Mouse (Mus musculus) midbrain, postnatal 0 days (tissue): ENCODE results near the gene Stom. TPM values are rescaled to one million over a fixed set of nuclear protein-coding genes. Genes with fewer than 3 reads are reported as not detected.
A peak's percentile ranks its signal among the peaks of the same experiment; 100 is the strongest.

Experiments used
- ATAC-seq: fragments of 200-750 bp; cut with Nextera tagmentation; 2 replicates; pipeline ENCODE4 v1.8.0; 2017; ENCODE audit warnings: moderate number of reproducible peaks, mild to moderate bottlenecking, moderate TSS enrichment, moderate library complexity; ENCODE audit not compliant: low FRiP score
- DNase-seq: peaks from one replicate; pipeline ENCODE4 v3.0.0-alpha.2; 2015; ENCODE audit warnings: low spot score
- H3K27ac ChIP-seq: fragments of 300-500 bp; sonication (generic); 2 replicates; pipeline ENCODE4 v1.5.1; 2014; ENCODE audit warnings: low read depth, mild to moderate bottlenecking, low read length, mixed read lengths
- H3K27me3 ChIP-seq: fragments of 300-500 bp; sonication (generic); 2 replicates; pipeline ENCODE4 v1.6.1; 2014; ENCODE audit warnings: low read length, control low read depth, mixed read lengths; ENCODE audit not compliant: insufficient read depth
- H3K36me3 ChIP-seq: fragments of 300-500 bp; sonication (generic); 2 replicates; pipeline ENCODE4 v1.6.1; 2014; ENCODE audit warnings: low read length, control low read depth, mixed read lengths; ENCODE audit not compliant: insufficient read depth
- H3K4me1 ChIP-seq: fragments of 300-500 bp; sonication (generic); 2 replicates; pipeline ENCODE4 v1.6.1; 2014; ENCODE audit warnings: mild to moderate bottlenecking, control low read depth, antibody characterized with exemption, low read length, mixed read lengths; ENCODE audit not compliant: insufficient read depth
- H3K4me2 ChIP-seq: fragments of 300-500 bp; sonication (generic); 2 replicates; pipeline ENCODE4 v1.6.1; 2014; ENCODE audit warnings: low read depth, mild to moderate bottlenecking, low read length, mixed read lengths; ENCODE audit not compliant: poor library complexity, severe bottlenecking
- H3K4me3 ChIP-seq: fragments of 300-500 bp; sonication (generic); 2 replicates; pipeline ENCODE4 v1.5.1; 2014; ENCODE audit warnings: low read depth, mild to moderate bottlenecking, low read length, moderate library complexity
- H3K9ac ChIP-seq: fragments of 300-500 bp; sonication (generic); replicated peaks from 2 replicates; pipeline ENCODE4 v1.6.1; 2014; ENCODE audit warnings: mild to moderate bottlenecking, low read length, moderate library complexity, mixed read lengths; ENCODE audit not compliant: poor library complexity, severe bottlenecking
- H3K9me3 ChIP-seq: fragments of 300-500 bp; sonication (generic); 2 replicates; pipeline ENCODE4 v1.6.1; 2016; ENCODE audit warnings: low read length, control low read depth
- CTCF ChIP-seq: IDR thresholded peaks from 2 replicates; pipeline ENCODE4 v1.5.1; 2016; ENCODE audit warnings: antibody characterized with exemption, mild to moderate bottlenecking
- WGBS: fragments of 180-500 bp; shearing (Covaris S2); extraction: QIAGEN DNeasy Blood & Tissue Kit; methylation state at CpG from one replicate; pipeline ENCODE4 v1.1.7; 2014; 5-methylcytosine and 5-hydroxymethylcytosine counted together
- polyA plus RNA-seq: library from polyadenylated mRNA; unstranded; fragments of >200 nt; fragmentation: Nextera tagmentation; extraction: Ambion mirVana; gene quantifications from 2 replicates; pipeline ENCODE4 v1.2.1, GENCODE M21; 2015
- total RNA-seq: library from RNA; depleted of rRNA; stranded (reverse); fragments of >200 nt; gene quantifications from 2 replicates; pipeline ENCODE4 v1.2.3, GENCODE M21; 2014

Stom gene
- total and polyA plus RNA-seq, 2 experiments from 2014 or later: 23.1 to 24.9 TPM

DNA sequence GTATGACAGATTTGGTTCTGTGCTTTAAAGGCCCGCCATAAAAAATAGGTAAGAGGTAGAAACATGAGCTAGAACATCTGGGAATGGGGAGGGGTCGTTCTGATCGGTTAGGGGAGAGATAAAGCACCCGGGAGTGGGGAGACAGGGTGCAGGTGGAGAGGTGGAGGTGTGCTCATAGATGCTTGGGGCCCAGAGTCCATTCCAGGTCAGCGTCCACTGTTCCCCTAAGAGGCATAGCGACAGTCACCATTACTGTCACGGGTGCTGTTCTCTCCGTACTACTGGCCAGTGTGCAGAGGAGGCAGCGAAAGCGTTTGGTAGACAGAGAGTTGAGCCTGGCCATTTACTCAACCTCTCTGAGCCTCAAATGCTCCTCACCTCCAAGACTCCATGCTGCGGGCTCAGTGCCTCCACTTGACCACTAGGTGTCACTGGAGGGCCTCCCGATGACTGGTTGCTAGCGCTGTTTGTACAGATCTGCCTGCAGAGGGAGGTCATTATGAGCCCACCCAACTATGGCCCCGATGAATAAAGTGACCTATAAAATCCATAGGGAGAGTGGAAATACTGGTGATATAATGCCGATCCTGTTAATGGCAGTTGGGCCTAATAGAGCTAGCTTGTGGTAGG lies 39.0 kb downstream of the Stom start:
- no peak overlapping the region for H3K4me3 ChIP-seq
- peak; percentile 89 for DNase-seq
- H3K36me3 ChIP-seq: no peaks in the 10 kb centered on the region
- no peak overlapping the region for H3K4me2 ChIP-seq
- H3K27ac ChIP-seq: no peak overlapping the region
- H3K27me3 ChIP-seq: no peaks in the 10 kb centered on the region
- ATAC-seq: peak; percentile 70
- H3K9ac ChIP-seq: no peak overlapping the region
- H3K9me3 ChIP-seq: no peaks in the 10 kb centered on the region
- H3K4me1 ChIP-seq: no peaks in the 10 kb centered on the region
- TF ChIP-seq CTCF: peak; percentile 100
- 27% methylated on average over 15 of the region's 15 CpGs for WGBS

DNA sequence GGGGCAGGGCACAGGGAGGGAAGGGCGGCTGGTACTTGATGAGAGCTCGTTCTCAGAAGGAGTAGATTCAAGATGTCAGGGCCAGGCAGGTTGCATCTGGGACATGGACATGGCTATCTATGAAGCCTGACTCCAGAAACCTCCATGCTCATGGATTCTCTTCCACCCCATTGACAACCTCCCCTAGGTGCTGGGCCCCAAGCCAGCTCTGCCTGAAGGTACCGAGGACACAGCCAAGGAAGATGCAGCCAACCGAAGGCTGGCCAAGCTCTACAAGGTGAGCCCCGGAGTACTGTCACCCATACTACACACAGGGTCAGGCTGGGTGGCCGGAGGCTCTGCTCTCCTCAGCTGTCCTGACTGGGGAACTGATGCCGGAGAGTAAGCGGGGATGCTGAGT lies 43.5 kb downstream of the Stom start:
- whole genome bisulfite sequencing: 94% methylated on average over 8 of the region's 8 CpGs
- H3K4me3 ChIP-seq: no peak overlapping the region
- ATAC-seq (no peak), DNase-seq (no peak)
- H3K36me3 ChIP-seq: no peaks in the 10 kb centered on the region
- H3K4me2 ChIP-seq: no peak overlapping the region
- H3K27me3 ChIP-seq: no peaks in the 10 kb centered on the region
- no peaks in the 10 kb centered on the region for H3K4me1 ChIP-seq
- H3K9ac ChIP-seq: no peak overlapping the region
- TF ChIP-seq CTCF: no peak
- H3K27ac ChIP-seq: no peak overlapping the region
- H3K9me3 ChIP-seq: no peaks in the 10 kb centered on the region

DNA sequence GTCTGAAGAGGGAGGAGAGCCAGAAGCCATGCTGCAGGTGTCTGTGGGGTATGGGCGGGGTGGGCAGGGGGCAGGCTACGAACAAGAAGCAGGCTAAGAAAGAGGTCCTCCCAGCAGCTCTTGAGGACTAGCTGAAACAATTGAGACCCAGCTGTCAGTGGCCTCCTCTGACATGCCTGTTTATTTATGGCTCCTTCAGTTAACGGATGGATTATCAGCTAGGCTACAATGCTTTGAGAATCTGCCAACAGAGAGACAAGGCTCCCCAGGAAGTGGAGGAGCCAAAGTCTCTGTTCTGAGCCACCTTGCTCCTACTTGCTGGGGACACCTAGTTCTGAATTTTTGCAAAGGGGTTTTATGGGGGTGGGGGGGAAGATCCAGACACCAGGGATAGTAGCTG lies 44.1 kb downstream of the Stom start:
- Histone ChIP-seq H3K27me3 (no peaks in the 10 kb centered on the region), H3K36me3 (no peaks in the 10 kb centered on the region), H3K9ac (no peak overlapping the region), H3K27ac (no peak overlapping the region), H3K4me1 (no peaks in the 10 kb centered on the region), H3K4me3 (no peak overlapping the region), H3K4me2 (no peak overlapping the region), H3K9me3 (no peaks in the 10 kb centered on the region)
- WGBS: 52% methylated on average over 3 of the region's 3 CpGs
- DNase-seq (no peak), ATAC-seq (no peak)
- no peak for TF ChIP-seq CTCF

GRCm38 (mm10) chr2:35291856-35292255 lies 44.9 kb downstream of the Stom start:
- Histone ChIP-seq H3K36me3 (no peaks in the 10 kb centered on the region), H3K4me3 (no peak overlapping the region), H3K4me2 (no peak overlapping the region), H3K9ac (no peak overlapping the region), H3K27me3 (no peaks in the 10 kb centered on the region), H3K9me3 (no peaks in the 10 kb centered on the region), H3K27ac (no peak overlapping the region), H3K4me1 (no peaks in the 10 kb centered on the region)
- 16% methylated on average over 3 of the region's 3 CpGs for WGBS
- TF ChIP-seq CTCF: peak; percentile 82
- no peak for ATAC-seq
- peak; percentile 50 for DNase-seq

GRCm38 (mm10) chr2:35288758-35289635 lies 47.8 kb downstream of the Stom start:
- TF ChIP-seq CTCF: peak; percentile 91
- peak; percentile 26; the same call in 1 of the 2 replicates for ATAC-seq
- Histone ChIP-seq H3K36me3 (no peaks in the 10 kb centered on the region), H3K27me3 (no peaks in the 10 kb centered on the region), H3K27ac (no peak overlapping the region), H3K9me3 (no peaks in the 10 kb centered on the region), H3K4me2 (no peak overlapping the region), H3K4me1 (no peaks in the 10 kb centered on the region), H3K9ac (no peak overlapping the region), H3K4me3 (no peak overlapping the region)
- WGBS: 42% methylated on average over 13 of the region's 13 CpGs
- peak; percentile 84 for DNase-seq

GRCm38 (mm10) chr2:35287017-35287620 lies 49.7 kb downstream of the Stom start:
- Histone ChIP-seq H3K4me2 (no peak overlapping the region), H3K4me1 (0 out of 2 replicates have a peak, but pooled peaks cover 5% of the 10 kb centered on the region), H3K36me3 (no peaks in the 10 kb centered on the region), H3K27me3 (peaks cover 11% of the 10 kb centered on the region; the same call in 1 of the 2 replicates), H3K9ac (no peak overlapping the region), H3K27ac (no peak overlapping the region), H3K4me3 (no peak overlapping the region), H3K9me3 (no peaks in the 10 kb centered on the region)
- WGBS: 80% methylated on average over 12 of the region's 12 CpGs
- DNase-seq (no peak), ATAC-seq (no peak)
- no peak for TF ChIP-seq CTCF
